Mouse (Mus musculus) G1E-ER4 (cell line): ENCODE results near the gene Mex3a. TPM values are rescaled to one million over a fixed set of nuclear protein-coding genes. Genes with fewer than 3 reads are reported as not detected.

ENCODE experiments used
- GATA1 ChIP-seq: IDR thresholded peaks from one replicate; pipeline ENCODE4 v1.8.0; 2012; ENCODE audit warnings: low read length, inconsistent platforms
- polyA plus RNA-seq: library from polyadenylated mRNA; stranded (reverse); fragments of >175 nt; gene quantifications from 2 replicates; pipeline ENCODE4 v1.2.3, GENCODE M21; 2012

Mex3a gene
- polyA plus RNA-seq, 1 experiment = 9.9 TPM

DNA sequence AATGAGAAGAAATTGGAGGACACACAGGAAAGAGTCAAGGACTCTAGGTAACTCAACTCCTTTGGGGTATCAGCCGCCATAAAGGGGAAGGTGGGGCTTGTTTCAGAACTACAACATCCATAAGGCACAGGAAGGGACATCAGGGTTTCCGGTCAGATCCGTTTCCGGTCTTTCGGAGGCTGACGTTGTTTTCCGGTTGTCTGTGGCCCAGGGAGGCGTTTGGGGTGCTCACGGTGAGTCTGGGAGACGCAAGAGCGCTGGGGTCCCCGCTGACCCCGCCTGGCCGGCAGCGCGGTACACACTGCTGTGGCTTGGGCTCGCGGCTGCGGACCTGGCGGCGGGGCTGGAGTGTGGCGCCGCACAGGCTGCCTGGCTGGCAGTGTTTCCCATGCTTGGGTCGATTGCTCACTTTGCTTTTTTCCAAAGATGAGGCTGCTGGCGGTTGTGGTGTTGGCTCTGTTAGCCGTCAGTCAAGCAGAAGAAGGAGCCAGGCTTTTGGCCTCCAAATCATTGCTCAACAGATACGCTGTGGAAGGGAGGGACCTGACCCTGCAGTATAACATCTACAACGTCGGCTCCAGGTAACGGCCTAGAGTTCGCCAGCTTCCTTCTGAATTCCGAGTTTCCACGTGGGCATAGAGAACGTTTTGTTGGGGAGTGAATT is 47.4 kb downstream of the Mex3a start:
- TF ChIP-seq GATA1 = no peak

DNA sequence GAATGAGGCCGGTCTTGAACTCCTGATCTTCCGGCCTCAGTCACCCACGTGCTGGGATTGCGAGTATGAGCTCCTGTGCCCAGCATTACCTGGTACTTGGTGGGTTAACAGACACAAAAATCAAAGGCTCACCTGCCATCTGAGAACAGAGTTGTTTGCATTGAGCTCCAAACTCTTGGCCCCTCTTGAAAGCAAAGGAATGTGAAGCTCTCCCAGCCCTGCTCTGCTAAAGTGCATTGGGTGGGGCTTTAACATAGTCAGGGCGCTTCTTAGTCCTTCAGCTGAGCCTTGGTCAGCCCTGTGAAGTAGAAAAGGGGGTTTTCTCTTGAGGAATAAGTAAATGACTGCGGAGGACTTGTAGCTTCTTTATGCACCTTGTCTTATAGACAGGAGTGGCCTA is 53.6 kb downstream of the Mex3a start:
- no peak for TF ChIP-seq GATA1

DNA sequence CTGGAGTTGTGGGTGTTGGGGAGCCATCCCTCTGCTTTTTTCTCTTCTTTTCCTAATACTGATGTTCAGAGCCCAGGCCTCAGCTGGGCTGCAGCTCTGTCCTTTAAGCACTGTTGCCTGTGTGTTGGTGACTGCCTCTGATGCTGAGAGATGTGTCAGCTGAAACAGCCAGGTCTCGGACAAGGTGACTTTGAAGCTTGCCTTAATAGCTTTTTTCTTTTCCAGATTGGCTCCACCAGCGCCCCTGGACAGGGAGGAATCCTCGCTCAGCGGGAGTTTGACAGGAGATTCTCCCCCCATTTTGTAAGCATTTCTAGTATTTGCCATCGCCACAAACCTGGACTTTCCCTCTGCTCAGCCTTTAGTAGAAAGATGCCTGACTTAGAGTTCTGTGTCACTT is 54.4 kb downstream of the Mex3a start:
- TF ChIP-seq GATA1 = no peak

DNA sequence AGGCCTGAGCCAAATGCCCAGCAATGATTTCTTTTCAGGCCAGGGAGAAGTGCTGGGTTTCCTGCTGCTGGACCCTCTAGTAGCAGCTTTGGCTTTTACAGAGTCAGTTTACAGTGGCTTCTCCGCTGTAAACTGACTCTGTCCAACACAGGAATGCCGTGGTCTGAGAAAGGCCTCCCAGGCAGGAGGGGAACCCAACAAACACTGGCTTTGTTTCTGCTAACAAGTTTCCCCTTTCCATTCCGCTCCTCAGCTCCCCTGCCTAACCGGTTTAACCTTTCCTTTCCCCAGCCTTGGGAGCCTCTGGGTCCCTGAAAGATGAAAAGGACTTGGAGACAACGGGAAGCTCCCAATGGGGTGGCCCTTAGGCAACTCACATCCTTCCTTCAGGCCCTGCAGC is 58.1 kb downstream of the Mex3a start:
- no peak for TF ChIP-seq GATA1

Other genes starting within 250 kb of the Mex3a start
- gene Gm38392, start 245.2 kb upstream of the Mex3a start, polyA plus RNA-seq = not detected in 2 replicates
- 0.52 and 1.1 TPM in 2 replicates for gene Tsacc, start 235.4 kb upstream of the Mex3a start, polyA plus RNA-seq
- gene Cct3, start 235.3 kb upstream of the Mex3a start, polyA plus RNA-seq = 13.4 and 13.6 TPM in 2 replicates
- gene Glmp, start 207.4 kb upstream of the Mex3a start, polyA plus RNA-seq = 18.7 and 56.8 TPM in 2 replicates
- gene Tmem79, start 196.2 kb upstream of the Mex3a start, polyA plus RNA-seq = 1.2 and 3.4 TPM in 2 replicates
- 48.6 and 63.1 TPM in 2 replicates for gene Smg5, start 196.1 kb upstream of the Mex3a start, polyA plus RNA-seq
- gene Paqr6, start 167.8 kb upstream of the Mex3a start, polyA plus RNA-seq = not detected in 2 replicates
- not detected in 2 replicates for gene Bglap3, start 159.7 kb upstream of the Mex3a start, polyA plus RNA-seq
- not detected in 2 replicates for gene Bglap2, start 153.7 kb upstream of the Mex3a start, polyA plus RNA-seq
- gene Bglap, start 147.9 kb upstream of the Mex3a start, polyA plus RNA-seq = 0.30 and 0.36 TPM in 2 replicates
- gene Pmf1, start 122.1 kb upstream of the Mex3a start, polyA plus RNA-seq = 275 and 327 TPM in 2 replicates
- gene Slc25a44, start 107.3 kb upstream of the Mex3a start, polyA plus RNA-seq = 8.1 and 17.5 TPM in 2 replicates
- 5.2 and 7.4 TPM in 2 replicates for gene Sema4a, start 71.2 kb upstream of the Mex3a start, polyA plus RNA-seq
- 352 and 421 TPM in 2 replicates for gene Lmna, start 22.4 kb upstream of the Mex3a start, polyA plus RNA-seq
- gene Rab25, start 15.9 kb downstream of the Mex3a start, polyA plus RNA-seq = 0.16 and 0.41 TPM in 2 replicates
- 123 and 166 TPM in 2 replicates for gene Lamtor2, start 20.7 kb downstream of the Mex3a start, polyA plus RNA-seq
- gene Ubqln4, start 21.4 kb downstream of the Mex3a start, polyA plus RNA-seq = 94.4 and 111 TPM in 2 replicates
- gene Ssr2, start 43.5 kb downstream of the Mex3a start, polyA plus RNA-seq = 79.2 and 381 TPM in 2 replicates
- 188 and 221 TPM in 2 replicates for gene Arhgef2, start 73.6 kb downstream of the Mex3a start, polyA plus RNA-seq
- gene Rxfp4, start 120.7 kb downstream of the Mex3a start, polyA plus RNA-seq = not detected in 2 replicates
- gene Khdc4, start 153.4 kb downstream of the Mex3a start, polyA plus RNA-seq = 19.0 and 21.7 TPM in 2 replicates
- 15.4 and 30.2 TPM in 2 replicates for gene Rit1, start 184.4 kb downstream of the Mex3a start, polyA plus RNA-seq
- gene Syt11, start 242.8 kb downstream of the Mex3a start, polyA plus RNA-seq = 0.16 and 0.17 TPM in 2 replicates